Mouse (Mus musculus): Measurements from ENCODE around the gene Kif1a. TPM values are rescaled to one million over a fixed set of nuclear protein-coding genes. Genes with fewer than 3 reads are reported as not detected.

Gene Kif1a
- polyA plus RNA-seq, 1 experiment from 2014 or later = 8.3 TPM

GRCm38 (mm10) chr1:92982931-92983605, 118.7 kb downstream of the Kif1a start:
- Histone ChIP-seq H3K9ac (ENCODE audit: low read depth, low read length) (no peak overlapping the region), H3K4me3 (ENCODE audit: low read depth, low read length) (no peak overlapping the region), H3K9me3 (ENCODE audit: control insufficient read depth) (no peaks in the 10 kb centered on the region), H3K4me2 (replicated peaks; ENCODE audit: low read depth) (no peak overlapping the region), H3K27me3 (replicated peaks; ENCODE audit: control insufficient read depth, insufficient read depth, low read length) (no peaks in the 10 kb centered on the region), H3K27ac (ENCODE audit: low read depth, low read length) (no peak overlapping the region), H3K36me3 (ENCODE audit: control insufficient read depth, insufficient read depth) (peaks cover 6% of the 10 kb centered on the region; the same call in 1 of the 2 replicates), H3K4me1 (replicated peaks; ENCODE audit: control insufficient read depth, insufficient read depth, low read length) (no peaks in the 10 kb centered on the region)
- no peak for ATAC-seq
- WGBS = 88% methylated on average over 17 of the region's 17 CpGs
- no peak for TF ChIP-seq CTCF (IDR thresholded peaks at IDR 0.05; ENCODE audit: low read depth)

- Histone ChIP-seq H3K36me3 (ENCODE audit: control insufficient read depth, insufficient read depth) (peaks cover 6% of the 10 kb centered on the region; the same call in 1 of the 2 replicates), H3K27ac (ENCODE audit: low read depth, low read length) (no peak overlapping the region), H3K9ac (ENCODE audit: low read depth, low read length) (no peak overlapping the region), H3K4me3 (ENCODE audit: low read depth, low read length) (no peak overlapping the region), H3K4me1 (replicated peaks; ENCODE audit: control insufficient read depth, insufficient read depth, low read length) (no peaks in the 10 kb centered on the region), H3K27me3 (replicated peaks; ENCODE audit: control insufficient read depth, insufficient read depth, low read length) (no peaks in the 10 kb centered on the region), H3K9me3 (ENCODE audit: control insufficient read depth) (no peaks in the 10 kb centered on the region), H3K4me2 (replicated peaks; ENCODE audit: low read depth) (no peak overlapping the region)
- no peak for ATAC-seq
- no peak for TF ChIP-seq CTCF (IDR thresholded peaks at IDR 0.05; ENCODE audit: low read depth)
- WGBS = 77% methylated on average over 7 of the region's 7 CpGs
Measured at GRCm38 (mm10) chr1:92981056-92981845, 120.5 kb downstream of the Kif1a start.

DNA sequence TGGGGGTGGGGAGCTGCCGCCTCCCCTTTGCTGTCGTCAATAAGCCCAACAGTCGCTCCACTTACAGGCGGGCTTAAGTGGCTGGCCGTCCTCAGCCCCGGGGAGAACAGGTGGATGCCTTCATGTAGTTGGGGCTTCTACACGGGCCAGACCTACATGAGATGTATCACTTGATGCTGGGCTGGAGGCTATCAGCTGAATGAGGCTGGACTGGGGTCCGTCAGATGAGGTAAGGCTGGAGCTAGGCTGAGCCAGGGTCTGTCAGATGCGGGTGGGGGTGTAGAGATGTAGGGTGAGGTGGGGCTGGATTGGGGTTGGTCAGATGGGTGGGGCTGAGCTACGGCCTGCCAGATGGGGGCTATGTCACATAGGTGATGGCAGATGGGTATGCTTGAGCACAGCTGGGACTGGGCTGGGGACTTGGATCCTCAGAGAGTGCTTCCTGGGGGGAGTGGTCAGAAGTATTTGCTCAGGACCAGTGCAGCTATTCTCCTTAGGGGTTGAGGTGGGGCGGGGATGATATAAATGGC, 122.6 kb downstream of the Kif1a start:
- H3K36me3 ChIP-seq (ENCODE audit: control insufficient read depth, insufficient read depth) = peaks cover 5% of the 10 kb centered on the region; the same call in 1 of the 2 replicates
- no peaks in the 10 kb centered on the region for H3K9me3 ChIP-seq (ENCODE audit: control insufficient read depth)
- ATAC-seq = no peak; the same call in 1 of the 2 replicates
- no peak overlapping the region for H3K9ac ChIP-seq (ENCODE audit: low read depth, low read length)
- no peaks in the 10 kb centered on the region for H3K27me3 ChIP-seq (replicated peaks; ENCODE audit: control insufficient read depth, insufficient read depth, low read length)
- 33% methylated on average over 11 of the region's 11 CpGs for WGBS
- no peak overlapping the region for H3K4me3 ChIP-seq (ENCODE audit: low read depth, low read length)
- H3K4me1 ChIP-seq (replicated peaks; ENCODE audit: control insufficient read depth, insufficient read depth, low read length) = no peaks in the 10 kb centered on the region
- no peak for TF ChIP-seq CTCF (IDR thresholded peaks at IDR 0.05; ENCODE audit: low read depth)
- no peak overlapping the region for H3K4me2 ChIP-seq (replicated peaks; ENCODE audit: low read depth)
- no peak overlapping the region for H3K27ac ChIP-seq (ENCODE audit: low read depth, low read length)

DNA sequence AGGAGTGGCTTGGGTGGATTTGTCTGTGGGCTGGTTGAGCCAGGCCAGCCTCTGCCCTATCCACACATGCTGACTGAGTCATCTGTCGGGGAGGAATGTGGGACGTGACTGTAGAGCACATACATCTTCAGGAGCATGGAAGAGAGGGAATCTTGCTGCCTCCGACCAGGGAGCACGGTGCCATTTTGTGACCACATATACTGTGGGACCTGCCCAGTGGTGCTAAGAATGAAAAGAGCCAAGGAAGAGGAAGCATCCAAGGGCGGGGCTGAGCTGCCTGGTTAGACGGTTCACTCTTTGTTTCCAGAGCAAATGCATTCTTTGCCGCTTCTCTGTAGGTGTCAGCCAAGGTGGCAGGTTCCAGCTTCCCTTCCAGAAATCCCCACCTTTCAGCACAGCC, 123.1 kb downstream of the Kif1a start:
- ATAC-seq = no peak

GRCm38 (mm10) chr1:92976141-92976566, 125.6 kb downstream of the Kif1a start:
- Histone ChIP-seq H3K9ac (ENCODE audit: low read depth, low read length) (no peak overlapping the region), H3K4me2 (replicated peaks; ENCODE audit: low read depth) (no peak overlapping the region), H3K27me3 (replicated peaks; ENCODE audit: control insufficient read depth, insufficient read depth, low read length) (no peaks in the 10 kb centered on the region), H3K9me3 (ENCODE audit: control insufficient read depth) (no peaks in the 10 kb centered on the region), H3K27ac (ENCODE audit: low read depth, low read length) (no peak overlapping the region), H3K4me3 (ENCODE audit: low read depth, low read length) (no peak overlapping the region), H3K36me3 (ENCODE audit: control insufficient read depth, insufficient read depth) (no peaks in the 10 kb centered on the region), H3K4me1 (replicated peaks; ENCODE audit: control insufficient read depth, insufficient read depth, low read length) (no peaks in the 10 kb centered on the region)
- WGBS = 59% methylated on average over 6 of the region's 6 CpGs
- no peak for TF ChIP-seq CTCF (IDR thresholded peaks at IDR 0.05; ENCODE audit: low read depth)
- ATAC-seq = no peak

More for the DNA sequence above, 123.1 kb downstream of the Kif1a start:
- H3K4me3 ChIP-seq (ENCODE audit: low read depth, low read length) = no peak overlapping the region
- H3K9me3 ChIP-seq (ENCODE audit: control insufficient read depth) = no peaks in the 10 kb centered on the region
- H3K27me3 ChIP-seq (replicated peaks; ENCODE audit: control insufficient read depth, insufficient read depth, low read length) = no peaks in the 10 kb centered on the region
- no peaks in the 10 kb centered on the region; the same call in 1 of the 2 replicates for H3K36me3 ChIP-seq (ENCODE audit: control insufficient read depth, insufficient read depth)
- no peaks in the 10 kb centered on the region for H3K4me1 ChIP-seq (replicated peaks; ENCODE audit: control insufficient read depth, insufficient read depth, low read length)
- H3K4me2 ChIP-seq (replicated peaks; ENCODE audit: low read depth) = no peak overlapping the region
- no peak overlapping the region for H3K9ac ChIP-seq (ENCODE audit: low read depth, low read length)
- 34% methylated on average over 7 of the region's 7 CpGs for WGBS
- no peak overlapping the region for H3K27ac ChIP-seq (ENCODE audit: low read depth, low read length)
- TF ChIP-seq CTCF (IDR thresholded peaks at IDR 0.05; ENCODE audit: low read depth) = no peak

DNA sequence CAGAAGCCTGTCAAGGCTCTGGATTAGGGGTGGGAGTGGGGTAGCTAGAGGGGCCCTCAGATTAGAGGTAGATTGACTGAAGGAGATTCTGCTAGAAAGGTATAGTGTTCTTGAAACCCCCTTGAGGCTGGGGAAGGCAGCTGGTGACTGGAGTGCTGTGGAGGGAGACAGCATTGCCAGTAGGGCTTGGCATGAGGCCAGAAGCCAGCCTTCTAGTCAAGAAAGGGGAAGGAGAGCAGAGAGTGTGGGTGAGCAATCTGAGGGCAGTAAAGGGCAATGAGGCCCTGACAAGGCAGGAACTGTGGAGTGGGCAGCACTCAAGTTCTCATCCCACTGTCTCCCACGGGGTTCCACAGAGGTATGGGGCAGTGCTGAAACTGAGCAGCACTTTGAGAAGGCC, 128.9 kb downstream of the Kif1a start:
- Histone ChIP-seq H3K9me3 (ENCODE audit: control insufficient read depth) (no peaks in the 10 kb centered on the region), H3K4me1 (replicated peaks; ENCODE audit: control insufficient read depth, insufficient read depth, low read length) (no peaks in the 10 kb centered on the region), H3K27ac (ENCODE audit: low read depth, low read length) (no peak overlapping the region), H3K27me3 (replicated peaks; ENCODE audit: control insufficient read depth, insufficient read depth, low read length) (no peaks in the 10 kb centered on the region), H3K9ac (ENCODE audit: low read depth, low read length) (no peak overlapping the region), H3K36me3 (ENCODE audit: control insufficient read depth, insufficient read depth) (no peaks in the 10 kb centered on the region), H3K4me3 (ENCODE audit: low read depth, low read length) (no peak overlapping the region), H3K4me2 (replicated peaks; ENCODE audit: low read depth) (no peak overlapping the region)
- peak; percentile 25; the same call in 1 of the 2 replicates for ATAC-seq
- 67% methylated on average over 1 of the region's 1 CpGs for WGBS
- no peak for TF ChIP-seq CTCF (IDR thresholded peaks at IDR 0.05; ENCODE audit: low read depth)

All from intestine, postnatal 0 days (tissue).